Mouse (Mus musculus) monocyte, adult 2 months (primary cell): Measurements from ENCODE around the gene Astn2.

Experiments used
- DNase-seq, 2 experiments: peaks; one replicate each; pipeline ENCODE4 v3.0.0; 2022; ENCODE audit warnings: low spot score in 2 of 2, low read depth in 1 of 2

Gene Astn2

DNA sequence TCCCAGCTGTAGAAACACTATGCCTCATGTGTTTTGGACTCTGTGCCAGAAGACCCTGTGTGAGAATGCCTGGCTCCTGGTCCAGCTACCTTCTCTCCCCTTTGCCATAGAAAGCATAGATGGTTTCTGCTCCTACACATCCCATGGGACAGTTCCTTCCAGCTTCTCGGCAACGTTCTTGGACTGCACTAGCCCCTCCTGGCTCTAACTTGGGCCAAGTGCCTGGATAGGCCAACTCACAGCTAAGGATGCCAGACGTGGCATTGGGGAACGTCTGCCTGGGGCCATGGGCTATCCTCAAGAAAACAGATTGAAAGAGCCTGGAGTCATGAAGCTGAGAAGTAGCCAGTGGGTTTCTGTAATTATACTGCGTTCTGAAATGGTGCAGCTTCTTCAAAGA is 931.3 kb downstream of the Astn2 start:
- DNase-seq: no peak

GRCm38 (mm10) chr4:65449171-65449570 is 955.2 kb downstream of the Astn2 start:
- DNase-seq: no peak

- no peak for DNase-seq
Observed at GRCm38 (mm10) chr4:65441746-65442145, 962.7 kb downstream of the Astn2 start.

GRCm38 (mm10) chr4:65430804-65431203 is 973.6 kb downstream of the Astn2 start:
- no peak for DNase-seq

- DNase-seq: no peak
Observed at GRCm38 (mm10) chr4:65427480-65427879, 976.9 kb downstream of the Astn2 start.

- no peak for DNase-seq
Observed at GRCm38 (mm10) chr4:65426437-65426836, 978.0 kb downstream of the Astn2 start.

- DNase-seq: no peak
Observed at GRCm38 (mm10) chr4:65423068-65423625, 981.3 kb downstream of the Astn2 start.

DNA sequence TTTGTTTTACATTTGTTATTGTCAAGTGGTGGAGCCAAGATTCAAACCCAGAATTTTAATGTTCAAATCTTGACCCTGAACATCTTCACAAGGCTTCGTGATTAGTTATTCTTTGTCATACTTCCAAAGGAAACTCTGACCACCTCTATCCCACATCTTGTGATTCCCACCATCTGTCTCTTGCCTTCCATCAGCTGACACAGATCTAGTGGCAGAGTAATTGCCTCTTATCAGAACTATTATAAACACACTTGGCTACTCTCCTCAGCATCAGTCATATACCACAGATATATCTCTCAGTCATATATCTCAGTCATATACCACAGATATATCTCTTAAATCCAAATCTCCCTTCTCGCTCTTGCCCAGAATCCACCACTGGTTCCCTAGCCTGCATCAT is 983.1 kb downstream of the Astn2 start:
- DNase-seq: no peak

GRCm38 (mm10) chr4:65420511-65420931 is 983.9 kb downstream of the Astn2 start:
- DNase-seq: no peak

DNA sequence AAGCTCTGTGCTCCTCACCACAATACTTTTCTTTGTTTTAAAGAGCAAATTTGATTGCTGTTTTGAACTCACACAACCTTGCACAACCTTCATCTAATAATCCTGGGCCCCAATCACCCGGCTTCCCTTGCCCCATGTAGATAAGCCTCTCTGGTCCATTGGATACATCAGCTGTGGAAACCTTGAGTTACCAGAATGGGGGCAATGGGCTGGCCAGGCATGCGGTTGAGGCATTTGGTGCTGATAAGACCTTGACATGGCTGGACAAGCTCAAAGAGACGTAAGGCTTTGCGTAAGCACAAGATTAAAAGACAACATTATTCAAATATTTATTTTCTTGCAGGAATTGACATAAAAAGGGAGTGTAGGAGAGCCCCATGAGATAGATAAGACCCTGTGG is 988.9 kb downstream of the Astn2 start:
- DNase-seq: no peak

DNA sequence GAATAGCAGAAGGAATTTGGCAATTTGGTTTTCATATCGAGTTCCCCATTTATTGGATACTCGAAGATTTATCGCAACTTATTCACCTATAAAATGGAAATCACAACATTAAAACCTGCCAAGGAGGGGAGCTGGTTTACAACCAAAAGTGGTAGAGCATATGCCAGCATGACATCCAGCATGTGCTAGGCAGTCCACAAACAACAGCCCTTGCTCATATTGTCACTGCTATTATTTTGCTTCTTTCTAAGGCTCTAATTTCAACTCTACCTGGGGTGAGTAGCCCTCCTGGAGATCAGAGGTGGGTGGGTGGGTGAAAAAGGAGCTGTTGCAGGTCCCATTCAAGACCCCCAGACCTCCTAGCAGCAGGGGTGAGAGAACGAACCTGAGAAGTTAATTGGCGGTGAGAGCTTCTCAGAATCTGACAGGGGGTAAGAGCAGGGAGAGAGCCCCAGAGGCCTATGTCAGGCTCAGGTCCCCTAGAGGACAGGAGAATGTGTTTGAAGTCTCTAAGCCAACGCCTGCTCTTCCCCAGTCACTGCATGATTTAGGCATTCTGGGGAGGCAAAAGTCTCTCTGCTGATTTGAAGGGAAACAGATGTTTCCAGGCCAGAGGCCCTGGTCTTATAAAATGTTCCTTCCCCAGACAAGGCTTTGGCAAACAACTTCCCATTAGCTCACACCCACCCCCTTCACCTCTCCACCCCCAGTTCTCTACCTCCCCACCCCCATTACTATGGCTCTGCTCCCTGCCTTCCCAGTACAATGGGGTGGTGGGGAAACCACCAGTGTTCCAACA is 1001.4 kb downstream of the Astn2 start:
- no peak for DNase-seq

DNA sequence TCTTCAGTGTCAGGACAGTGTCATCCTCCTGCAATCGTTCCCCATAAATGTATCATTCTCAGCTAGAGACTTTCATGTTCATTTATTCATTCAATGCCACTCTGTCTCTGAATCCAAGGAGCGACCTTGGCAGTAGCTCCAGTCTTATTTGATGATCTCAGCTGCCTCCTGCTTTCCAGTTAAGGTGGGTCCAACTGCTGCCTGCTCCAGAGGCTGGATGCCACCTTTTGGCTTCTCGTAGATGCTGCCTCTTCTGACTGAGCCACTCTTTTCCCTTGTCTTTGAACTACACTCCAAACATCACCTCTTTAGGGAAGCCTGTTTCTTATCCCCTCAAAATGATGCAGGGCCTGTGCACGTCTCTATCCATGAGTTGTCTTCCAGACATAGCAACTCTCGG is 1002.1 kb downstream of the Astn2 start:
- no peak for DNase-seq

- DNase-seq: no peak
Observed at GRCm38 (mm10) chr4:65399457-65399856, 1005.0 kb downstream of the Astn2 start.

GRCm38 (mm10) chr4:65396806-65397205 is 1007.6 kb downstream of the Astn2 start:
- DNase-seq: no peak

DNA sequence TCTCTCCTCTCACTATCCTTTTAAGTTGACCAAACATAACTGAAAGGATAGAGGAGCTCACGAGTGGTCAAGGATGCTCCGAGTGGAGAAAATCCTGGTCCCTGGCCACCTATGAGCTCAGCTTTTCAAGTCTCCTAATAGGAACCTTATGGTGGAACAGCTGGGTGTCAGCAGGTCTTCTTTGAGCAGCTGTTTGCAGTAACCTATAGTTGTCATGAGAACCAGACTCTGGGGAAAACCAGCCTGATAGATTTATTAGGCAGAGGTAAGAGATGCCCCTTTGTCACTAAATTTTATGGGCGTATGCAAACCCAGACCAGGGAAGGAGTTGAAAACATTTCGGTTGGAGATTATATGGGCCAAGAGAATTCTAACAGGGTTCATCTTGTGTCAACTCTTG is 1013.4 kb downstream of the Astn2 start:
- DNase-seq: no peak

- DNase-seq: no peak
Observed at GRCm38 (mm10) chr4:65383070-65383469, 1021.3 kb downstream of the Astn2 start.

DNA sequence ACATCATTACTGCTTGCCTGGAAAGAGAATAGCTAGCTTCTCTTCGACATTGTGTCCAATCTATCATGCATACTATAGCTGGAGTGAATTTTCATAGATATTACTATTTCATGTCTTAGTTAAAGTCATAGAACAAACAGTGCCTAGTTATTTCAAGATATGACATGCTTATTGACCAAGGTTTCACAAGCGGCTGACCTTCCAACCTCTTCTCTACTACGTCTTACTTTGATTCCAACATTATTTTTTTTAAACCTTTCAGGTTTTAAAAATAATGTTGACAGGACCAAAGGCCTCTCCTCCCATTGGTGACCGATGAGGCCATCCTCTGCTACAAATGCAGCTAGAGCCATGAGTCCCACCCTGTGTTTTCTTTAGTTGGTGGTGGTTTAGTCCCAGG is 1025.0 kb downstream of the Astn2 start:
- DNase-seq: no peak

DNA sequence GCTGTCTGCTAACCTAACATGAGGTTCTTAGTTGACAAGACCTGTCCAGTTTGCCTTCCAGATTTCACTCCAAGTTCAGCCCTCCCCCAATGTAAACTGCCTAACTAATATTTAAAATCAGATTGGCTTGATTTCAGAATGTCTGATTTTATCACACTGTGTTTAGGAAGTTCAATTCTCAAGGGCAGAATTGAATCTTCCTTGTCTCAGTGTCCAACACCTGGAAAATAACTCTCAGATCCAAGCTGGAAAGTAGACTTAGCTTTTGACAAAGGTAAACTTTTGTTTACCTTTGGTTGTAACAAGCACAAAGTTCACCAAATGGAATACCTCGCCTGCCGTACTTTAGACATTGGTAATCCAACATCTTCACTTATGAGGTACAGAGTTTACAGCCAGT is 1027.8 kb downstream of the Astn2 start:
- DNase-seq: no peak

GRCm38 (mm10) chr4:65373841-65374240 is 1030.6 kb downstream of the Astn2 start:
- no peak for DNase-seq

DNA sequence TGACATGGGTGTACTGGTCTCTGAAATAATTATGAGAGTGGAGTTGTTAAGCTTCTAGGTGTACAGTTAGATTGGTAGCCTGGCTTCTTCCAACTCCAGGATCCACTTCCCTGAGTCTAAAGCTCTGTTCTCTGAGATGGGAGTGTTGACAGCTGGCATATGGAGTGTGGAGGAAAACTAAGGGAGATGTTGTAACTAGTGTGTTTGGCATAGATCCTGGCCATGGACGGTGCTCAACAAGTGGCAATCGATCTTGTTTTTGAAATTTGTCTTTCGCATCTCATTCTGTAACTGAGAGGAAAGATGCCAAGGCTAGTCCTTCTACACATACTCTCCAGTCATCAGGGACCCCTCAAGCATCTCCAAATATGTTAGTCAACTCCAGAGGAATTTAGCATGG is 1031.7 kb downstream of the Astn2 start:
- DNase-seq: no peak

- DNase-seq: no peak
Observed at GRCm38 (mm10) chr4:65367135-65367534, 1037.3 kb downstream of the Astn2 start.

- no peak for DNase-seq
Observed at GRCm38 (mm10) chr4:65354580-65354979, 1049.8 kb downstream of the Astn2 start.

DNA sequence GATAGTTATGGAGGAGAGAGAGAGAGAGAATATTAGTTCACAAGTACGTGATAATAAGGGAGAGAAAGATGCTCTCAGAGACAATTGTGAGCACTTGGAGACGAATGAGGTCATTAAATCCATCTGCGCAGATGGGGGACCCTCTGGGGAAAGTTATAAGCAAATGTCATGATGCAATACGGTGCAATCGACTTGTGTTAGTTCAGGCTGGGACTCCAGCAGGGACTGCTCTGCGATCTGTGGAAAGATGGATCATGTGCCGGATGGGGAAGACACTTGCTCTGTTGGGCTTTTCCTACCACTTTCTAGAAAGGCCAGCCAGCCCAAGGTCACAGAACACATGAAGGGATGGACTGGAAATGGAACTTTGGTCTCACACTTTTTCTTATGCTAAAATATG is 1053.9 kb downstream of the Astn2 start:
- DNase-seq: no peak
